Mouse (Mus musculus): Measurements from ENCODE around the gene Grk5.
"Not testable (repeated sequence)": the region's sequence is repeated elsewhere in the genome, so short reads cannot be mapped to it uniquely, and the experiment has no call there.

Grk5 gene

DNA sequence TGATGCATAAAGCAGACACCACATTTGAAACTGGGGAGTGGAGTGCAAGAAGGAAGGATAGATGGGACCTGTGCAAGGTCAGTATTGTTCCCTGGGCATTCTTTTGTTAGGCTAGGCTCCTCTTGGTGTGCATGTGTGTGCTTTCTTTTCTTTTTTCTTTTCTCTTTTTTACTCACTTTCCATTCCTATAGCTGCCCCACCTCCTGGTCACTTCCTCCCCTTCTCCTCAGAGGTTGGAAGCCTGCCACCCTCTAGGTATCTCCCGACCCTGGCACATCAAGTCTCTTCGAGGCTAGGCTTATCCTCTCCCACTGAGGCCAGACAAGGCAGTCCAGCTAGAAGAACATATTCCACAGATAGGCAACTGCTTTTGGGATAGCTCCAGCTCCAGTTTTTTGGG is 22.1 kb downstream of the Grk5 start:
- no peak for DNase-seq (ENCODE audit: low spot score)

DNA sequence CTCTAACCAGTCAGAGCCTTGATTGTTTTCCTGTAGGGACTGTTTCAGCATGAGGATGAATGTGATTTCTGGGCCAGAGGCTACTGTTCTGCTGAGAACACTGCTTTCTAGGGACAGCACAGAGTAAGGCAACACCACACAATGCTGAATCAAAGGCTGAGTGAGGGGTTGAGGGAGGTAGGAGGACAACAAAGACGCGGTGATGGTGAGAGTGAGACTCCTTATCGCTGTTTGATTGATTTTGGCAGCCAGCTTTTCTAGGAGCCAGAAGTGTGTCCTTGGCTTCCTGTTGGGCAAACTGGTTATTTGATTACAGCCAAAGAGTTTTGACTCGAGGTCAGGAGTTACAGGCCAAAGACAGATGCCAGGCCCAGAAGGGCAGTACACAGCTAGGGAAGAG is 25.7 kb downstream of the Grk5 start:
- peak; percentile 72 for DNase-seq (ENCODE audit: low spot score)

DNA sequence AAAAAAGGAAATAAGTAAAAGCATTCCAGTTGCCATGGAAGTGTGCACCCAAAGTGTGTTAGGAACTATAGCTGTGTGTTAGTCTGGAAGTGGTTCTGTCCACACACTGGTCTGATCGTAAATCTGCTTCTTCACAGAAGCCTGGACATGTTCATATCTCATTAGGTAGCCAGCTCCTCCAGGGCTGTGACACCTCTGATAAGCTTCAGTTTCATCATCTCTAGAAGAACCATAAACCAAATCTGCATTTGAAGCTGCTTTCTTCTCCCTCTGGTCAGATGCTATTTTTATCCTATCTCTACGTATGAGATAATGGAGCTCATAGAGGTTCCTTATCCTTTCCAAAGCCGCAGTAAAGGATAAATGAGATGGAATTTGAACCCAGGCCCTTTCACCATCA is 26.3 kb downstream of the Grk5 start:
- no peak for DNase-seq (ENCODE audit: low spot score)

DNA sequence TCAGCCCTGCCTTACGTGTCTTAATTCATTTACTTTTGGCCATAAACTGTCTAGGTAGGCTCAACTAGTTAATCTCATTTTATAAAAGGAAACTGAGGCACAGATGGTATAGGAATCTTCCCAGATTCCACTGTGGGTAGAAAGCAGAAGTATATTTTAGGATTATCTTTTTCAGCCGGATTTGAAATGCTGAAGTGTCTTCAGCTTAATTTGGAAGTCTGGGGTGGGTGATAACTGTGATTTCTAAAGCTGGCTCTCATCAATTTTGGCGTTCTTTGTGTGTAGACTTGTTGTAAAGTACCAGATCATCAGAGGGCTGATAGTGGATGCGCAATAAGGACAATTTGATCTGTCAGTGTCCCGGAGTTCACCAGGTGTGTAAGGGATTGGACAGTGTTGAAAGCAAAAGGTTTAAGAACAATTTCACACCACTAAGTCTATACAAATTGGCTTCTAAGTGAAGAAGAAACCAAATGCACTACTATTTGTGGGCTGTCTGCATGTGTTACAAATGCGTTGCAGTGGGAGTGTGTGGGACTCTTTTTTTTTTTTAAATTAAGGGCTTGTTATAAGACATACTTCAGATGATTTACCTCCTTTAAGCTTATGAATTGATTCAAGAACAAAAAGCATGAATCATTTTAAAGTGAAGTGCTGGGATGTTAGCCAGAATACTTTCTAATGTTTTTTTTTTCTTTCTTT is 27.5 kb downstream of the Grk5 start:
- DNase-seq (ENCODE audit: low spot score) = no peak

DNA sequence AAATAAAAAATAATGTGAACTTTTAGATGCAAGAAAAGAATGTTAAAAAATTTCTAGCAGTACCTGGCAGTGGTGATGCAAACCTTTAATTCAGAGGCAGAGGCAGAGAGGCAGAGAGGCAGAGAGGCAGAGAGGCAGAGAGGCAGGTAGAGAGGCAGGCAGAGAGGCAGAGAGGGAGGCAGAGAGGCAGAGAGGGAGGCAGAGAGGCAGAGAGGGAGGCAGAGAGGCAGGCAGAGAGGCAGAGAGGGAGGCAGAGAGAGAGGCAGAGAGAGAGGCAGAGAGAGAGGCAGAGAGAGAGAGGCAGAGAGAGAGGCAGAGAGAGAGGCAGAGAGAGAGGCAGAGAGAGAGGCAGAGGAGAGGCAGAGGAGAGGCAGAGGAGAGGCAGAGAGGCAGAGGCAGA is 35.0 kb downstream of the Grk5 start:
- not testable (repeated sequence) for DNase-seq (ENCODE audit: low spot score)

DNA sequence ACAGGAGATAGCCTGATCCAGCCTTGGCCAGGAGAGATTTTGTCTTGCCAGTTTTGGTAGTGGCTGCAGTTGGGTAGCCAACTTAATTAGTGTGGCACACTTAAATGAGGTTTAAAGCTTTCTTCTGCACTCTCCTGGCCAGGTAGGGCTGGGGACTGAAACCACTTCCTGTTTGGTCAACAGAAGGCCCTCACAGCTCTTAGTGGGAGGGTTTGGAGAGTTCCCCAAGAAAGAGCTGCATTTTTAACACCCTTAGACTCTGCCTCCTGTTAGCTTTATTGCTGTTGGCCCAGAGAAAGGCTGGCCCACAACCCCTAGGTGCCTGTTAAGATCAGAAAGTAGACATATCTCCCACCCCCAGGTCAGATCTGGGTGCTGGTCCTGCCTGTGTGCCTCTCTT is 45.5 kb downstream of the Grk5 start:
- DNase-seq (ENCODE audit: low spot score) = no peak

DNA sequence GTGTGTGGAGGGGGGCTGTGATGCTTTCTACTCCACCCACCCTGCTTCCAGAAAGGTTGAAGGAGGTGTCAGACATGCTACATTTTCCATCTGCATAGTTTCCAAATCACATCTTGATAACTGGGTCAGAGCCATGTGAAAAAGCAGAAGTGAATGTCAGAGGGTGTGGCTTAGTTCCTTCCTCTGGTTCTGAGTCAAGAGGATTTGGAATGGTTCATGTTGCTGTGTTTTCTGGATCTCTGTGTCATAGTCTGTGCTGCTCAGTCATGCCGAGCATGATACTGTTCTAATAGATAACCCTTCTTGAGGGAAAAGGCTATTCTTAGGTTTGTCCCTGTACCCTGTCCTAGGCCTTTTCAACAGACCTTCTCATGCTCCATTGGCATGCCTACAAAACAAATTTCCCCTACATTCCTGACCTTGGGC is 50.4 kb downstream of the Grk5 start:
- DNase-seq (ENCODE audit: low spot score) = peak; percentile 64

DNA sequence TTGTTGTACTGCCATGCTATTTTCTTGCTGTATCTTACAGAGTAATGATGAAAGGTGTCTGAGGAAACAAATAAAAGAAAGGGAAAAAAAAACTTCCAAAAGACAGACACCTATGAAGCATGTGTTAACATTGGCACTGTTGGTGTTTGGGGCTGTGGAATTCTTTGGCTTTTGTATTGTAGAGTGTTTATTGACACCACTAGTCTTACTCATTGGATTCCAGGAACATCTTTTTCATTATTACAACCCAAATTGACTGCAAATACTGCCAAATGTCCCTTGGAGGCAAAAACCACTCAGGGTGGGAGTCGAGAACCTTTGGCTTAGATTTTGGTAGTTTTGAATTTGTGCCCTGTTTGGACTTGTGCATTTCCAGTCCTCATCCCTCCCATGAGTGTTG is 51.3 kb downstream of the Grk5 start:
- DNase-seq (ENCODE audit: low spot score) = no peak

DNA sequence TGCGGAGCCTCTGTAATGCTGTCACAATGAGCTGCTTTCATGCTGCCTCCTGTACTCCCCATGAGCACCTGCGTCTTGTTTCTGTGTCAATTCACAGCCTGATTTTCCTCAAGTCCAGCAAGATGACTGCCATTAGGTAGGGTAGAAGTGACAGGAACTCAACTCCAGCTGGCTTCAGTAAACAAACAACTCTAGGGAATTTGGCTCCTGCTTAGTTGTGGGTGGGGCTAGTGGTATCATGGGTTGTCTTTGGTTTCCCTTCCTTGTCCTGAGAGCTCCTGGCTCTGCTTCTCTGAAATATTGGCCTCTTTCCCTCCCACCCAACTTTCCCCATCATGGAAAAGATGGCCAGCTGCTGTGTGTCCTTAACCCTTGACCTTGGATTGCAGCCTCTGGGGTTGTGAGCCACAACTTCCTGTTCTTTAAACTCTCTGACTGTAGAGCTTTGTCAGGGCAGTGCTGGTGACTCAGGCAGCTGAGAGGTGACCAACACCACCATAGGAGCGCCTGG is 56.3 kb downstream of the Grk5 start:
- peak; percentile 97 for DNase-seq (ENCODE audit: low spot score)

DNA sequence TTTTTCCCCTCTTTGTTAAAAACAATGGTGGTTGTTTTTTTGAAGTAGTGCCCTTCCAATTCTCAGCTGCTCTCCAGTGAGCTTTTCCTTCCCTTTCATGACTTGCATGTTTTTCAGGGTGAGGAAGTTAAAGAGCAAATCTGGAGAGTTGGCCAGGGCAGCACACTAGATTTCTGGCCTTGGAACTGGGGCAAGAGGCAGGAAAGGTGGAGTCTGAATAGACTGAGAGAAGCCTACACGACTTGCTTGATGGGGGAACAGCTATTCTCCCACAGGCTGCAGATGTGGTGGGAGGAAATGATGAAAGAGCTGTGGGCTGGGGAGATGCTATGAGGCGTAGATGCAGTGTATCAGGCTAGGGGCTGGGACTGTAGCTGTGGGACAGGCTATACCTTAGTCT is 57.1 kb downstream of the Grk5 start:
- peak; percentile 78 for DNase-seq (ENCODE audit: low spot score)

DNA sequence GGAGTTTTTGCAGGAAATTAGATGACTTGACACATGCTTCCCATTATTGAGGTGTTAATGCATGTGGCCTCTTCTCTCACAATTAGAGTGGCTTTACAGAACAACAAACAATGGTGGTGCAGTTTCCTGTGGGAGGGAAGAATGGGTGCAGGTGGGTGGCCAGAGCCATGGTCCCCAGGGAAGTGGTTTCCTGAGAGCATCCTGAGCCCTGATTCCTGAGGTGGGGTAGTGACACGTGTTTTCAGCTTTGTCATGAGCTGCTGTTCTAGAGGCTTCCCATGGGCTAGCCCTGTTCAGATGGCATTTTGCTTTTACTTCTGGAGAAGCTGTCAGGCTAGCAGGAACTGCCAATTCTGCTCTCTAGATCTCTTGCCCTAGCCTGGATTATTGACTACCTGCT is 59.4 kb downstream of the Grk5 start:
- no peak for DNase-seq (ENCODE audit: low spot score)

DNA sequence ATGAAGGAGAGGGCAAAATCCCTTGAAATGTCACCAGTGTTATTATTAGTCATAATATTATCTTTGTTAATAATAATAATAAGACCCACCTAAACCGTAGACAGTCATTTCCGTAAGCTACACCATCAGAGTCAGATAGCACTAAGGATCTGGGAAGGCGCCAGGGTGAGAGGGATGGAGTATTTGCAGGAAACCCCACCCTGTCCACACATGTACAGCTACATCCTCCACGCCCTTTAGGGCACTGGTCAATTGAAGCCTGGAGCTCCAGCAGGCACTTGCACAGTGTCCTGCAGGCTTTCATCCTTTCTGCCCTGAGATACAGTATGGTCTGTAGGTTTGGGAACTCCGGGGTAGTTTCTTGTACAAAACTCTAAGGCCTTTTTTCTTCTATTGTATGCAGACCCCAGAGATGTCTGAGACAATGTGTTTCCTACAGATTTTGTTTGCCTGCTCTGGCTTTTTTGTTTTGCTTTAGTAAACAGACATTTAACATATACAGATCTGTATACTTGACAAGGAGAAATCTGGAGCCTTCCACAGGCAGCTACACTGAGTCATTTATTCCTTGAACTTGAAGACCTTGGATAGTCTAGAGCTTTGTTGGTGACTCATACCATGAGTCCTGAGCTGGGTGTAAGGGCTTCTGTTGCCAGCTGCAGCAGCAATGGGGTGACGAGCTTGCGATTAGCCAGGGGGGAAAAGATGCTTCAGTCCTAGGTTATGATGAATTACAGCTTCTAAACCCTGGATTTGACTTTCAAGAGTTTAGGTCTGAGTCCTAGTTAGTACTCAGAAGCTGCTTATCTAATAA is 60.7 kb downstream of the Grk5 start:
- DNase-seq (ENCODE audit: low spot score) = peak; percentile 37

DNA sequence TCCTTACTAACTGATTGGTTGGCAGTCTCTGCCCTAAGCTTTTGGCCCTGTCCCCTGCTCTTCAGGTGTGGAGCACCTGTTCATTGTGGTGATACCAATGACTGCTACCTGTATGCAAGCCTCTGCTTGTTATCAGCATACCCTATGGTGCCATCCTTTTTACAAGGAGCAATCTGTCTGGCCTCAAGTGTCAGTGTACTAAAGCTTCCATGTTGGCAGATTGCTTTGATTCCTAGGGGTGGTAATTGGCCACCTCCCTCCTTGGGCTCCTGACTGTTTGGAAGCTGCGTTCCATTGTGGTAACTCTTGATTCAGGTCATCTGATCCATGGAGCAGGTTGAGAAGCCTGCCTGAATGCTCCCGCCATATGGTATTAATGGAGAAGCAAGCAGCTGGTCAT is 65.6 kb downstream of the Grk5 start:
- DNase-seq (ENCODE audit: low spot score) = no peak

DNA sequence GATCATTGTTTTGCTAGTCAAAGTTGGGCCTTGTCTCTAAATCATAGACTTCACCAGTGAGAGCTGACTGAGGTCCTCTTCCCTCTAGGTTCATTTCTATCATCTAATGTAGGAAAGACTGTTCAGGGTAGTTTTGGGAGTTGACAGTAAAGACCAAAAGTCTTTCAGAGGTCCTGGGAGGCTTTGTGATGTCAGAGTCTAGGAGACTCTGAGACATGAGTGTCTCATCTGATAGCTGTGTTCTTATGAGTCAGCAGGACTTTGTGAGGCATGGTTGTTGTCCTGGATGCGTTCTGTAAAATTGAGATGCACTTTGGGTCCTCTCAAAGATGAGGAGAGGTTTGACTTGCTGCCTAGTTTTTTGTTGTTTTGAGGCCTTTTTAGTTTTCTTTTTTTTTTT is 66.2 kb downstream of the Grk5 start:
- DNase-seq (ENCODE audit: low spot score) = no peak

DNA sequence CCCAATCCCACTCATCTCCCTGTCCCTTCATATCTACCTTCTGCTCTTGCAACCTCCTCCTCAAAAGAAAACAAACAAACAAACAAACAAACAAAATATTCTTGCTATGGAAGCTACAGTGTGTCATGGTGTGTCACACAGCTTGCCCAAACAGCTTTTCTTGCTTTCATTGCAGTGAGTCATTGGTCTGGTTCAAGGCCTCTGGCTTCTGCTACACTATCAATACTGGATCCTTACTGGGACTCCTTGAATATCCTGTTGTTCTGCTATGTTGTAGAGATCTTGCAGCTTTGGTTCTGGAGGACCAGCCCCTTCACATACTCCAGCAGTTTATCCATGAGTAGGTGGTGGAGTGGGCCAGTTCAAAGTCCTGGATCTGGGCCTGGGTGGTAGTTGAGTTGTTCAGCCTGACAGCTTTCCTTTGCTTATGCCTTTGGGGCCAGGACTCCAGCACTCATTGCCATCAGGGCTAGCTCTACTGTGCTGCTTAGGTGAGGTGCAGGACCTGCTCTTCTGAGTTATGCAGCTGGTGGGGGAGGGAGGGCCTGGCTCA is 66.7 kb downstream of the Grk5 start:
- no peak for DNase-seq (ENCODE audit: low spot score)

DNA sequence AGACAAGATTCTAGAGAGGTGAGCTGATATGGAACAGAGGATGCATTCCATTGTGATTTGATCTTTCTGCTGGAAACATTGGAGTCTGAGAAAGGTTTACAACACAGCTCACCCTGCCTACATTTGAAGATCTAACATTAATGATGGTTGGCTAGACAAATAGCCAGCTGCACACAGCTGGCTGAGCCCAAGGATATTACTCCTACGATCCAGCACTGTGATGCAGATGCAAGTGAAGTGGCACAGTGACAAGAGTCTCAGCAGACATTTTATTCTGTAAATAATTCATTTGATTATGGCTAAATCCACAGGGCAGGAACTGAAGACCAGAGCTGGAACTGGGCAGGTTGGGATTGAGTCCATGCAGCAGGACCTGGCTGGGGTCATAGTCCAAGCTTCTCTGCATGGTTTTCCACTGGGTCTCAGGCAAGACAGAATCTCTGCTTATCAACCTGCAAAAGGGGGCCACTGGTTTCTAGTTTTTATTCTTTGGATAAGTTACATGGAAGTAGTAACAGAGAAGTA is 70.2 kb downstream of the Grk5 start:
- DNase-seq (ENCODE audit: low spot score) = no peak

DNA sequence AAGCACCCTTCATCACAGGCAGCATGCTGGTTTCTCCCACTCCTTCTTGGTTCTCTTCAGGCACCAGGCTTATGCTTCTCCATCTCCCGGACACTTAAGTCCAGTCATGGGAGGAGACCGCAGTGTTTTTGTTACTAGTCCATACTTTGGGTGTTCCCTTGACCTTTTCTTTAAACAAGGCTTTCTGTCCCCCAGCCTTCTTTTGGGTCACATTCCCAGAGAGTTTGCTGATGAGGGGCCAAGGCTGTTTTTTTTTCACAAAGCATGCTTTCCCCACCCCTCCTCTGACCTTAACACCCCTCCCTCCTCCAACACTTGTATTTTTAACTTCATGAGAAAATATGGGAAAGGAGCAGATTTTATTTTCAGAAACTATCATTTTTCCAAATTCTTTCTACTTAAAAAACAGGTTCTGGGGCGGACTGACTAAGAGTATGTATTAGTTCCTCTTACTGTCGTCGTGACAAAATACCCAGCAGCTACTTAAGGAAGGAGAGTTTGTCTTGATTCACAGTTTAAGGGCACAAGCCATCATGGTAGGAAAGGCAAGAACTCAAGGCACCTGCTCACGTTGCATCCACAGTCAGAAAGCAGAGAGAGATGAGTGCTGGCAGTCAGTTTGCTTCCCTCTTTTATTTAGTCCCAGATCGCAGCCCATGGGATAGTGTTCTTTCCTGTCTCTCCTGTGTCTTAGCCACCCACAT is 73.0 kb downstream of the Grk5 start:
- no peak for DNase-seq (ENCODE audit: low spot score)

DNA sequence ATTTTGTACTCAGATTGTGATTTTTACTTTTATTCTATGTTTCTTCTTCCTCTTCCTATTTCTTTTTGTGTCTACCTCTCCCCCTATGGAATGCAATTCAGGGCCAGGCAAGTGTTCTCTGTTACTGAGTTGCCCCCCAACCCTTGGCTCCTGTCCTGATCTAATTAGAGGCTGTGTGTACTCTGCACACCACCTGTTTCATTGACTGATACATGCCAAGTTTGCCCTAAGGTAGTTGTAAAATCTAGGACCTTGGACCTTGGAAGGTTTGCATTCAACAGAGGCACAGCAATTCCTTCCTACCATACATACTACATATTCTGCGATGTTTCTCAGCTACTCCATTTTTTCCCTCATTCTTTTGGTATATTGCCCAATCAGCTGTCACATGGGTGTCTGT is 78.4 kb downstream of the Grk5 start:
- no peak for DNase-seq (ENCODE audit: low spot score)

DNA sequence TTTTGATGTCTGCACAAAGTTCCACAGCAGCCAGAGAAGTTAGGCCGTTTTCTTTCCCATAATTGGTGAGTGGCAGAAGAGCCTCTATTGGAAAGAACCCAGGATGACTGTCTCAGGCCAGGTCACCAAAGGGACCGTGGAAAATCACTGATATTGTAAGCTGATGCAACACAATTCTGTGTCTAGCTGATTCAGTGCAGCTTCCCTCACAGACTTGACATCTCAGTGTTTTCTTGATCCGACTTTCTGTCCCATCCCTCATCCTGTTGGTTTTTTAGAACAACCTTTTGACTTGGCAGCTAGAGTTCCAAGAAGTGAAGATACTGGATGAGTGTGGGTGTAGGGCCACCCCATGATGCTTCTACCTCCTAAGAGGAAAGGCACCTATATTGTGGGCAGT is 80.9 kb downstream of the Grk5 start:
- DNase-seq (ENCODE audit: low spot score) = no peak

DNA sequence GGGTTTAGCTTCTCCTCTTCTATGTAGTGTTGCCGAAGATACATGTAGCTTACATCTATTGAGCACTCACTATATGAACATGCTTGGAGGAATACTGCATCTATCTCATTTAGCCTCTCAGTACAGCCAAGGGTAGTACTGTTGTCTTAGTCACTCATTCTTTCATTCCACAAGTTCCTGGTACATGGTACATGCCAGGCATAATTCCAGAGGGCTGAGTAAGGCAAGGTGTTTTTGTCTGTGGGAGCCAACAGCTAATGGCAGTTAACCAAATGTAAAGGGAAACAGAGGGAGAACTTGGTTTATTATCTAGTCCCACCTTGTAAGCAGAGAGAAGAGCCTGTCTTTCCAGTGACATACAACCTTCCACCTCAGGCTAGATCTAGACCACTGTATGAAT is 82.0 kb downstream of the Grk5 start:
- DNase-seq (ENCODE audit: low spot score) = no peak

DNA sequence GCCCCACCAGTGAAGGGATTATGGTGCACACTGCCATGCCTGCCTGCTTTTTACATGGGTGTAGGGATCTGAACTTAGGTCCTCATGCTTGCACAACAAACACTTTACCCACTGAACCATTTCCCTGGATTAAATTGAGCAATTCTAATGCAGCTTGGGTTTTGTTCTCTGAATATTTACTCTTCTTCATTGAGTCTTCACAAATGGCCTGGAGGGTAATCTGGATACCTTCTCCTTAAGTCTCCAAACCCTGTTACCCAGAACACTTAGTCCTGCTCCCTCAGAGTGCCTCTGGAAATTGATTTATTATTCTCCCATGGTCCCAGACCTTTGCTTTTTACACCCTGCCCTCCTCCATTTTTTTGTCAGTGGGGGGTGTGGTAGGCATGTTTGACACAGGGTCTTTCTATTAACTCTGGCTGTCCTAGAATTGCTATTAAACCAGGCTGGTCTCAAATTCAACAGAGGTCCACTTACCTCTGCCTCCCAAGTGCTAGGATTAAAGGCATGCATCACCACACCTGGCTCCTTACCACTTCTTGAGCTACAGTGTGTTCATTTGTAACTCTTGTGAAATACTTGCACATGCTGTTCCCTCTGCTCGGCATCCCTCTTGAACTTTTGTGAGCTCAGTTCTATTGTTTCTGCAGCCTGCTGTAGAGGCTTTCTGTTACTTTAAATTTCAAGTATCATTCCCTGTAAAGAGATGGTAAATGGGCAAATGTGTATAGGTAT is 82.9 kb downstream of the Grk5 start:
- peak; percentile 40 for DNase-seq (ENCODE audit: low spot score)

DNA sequence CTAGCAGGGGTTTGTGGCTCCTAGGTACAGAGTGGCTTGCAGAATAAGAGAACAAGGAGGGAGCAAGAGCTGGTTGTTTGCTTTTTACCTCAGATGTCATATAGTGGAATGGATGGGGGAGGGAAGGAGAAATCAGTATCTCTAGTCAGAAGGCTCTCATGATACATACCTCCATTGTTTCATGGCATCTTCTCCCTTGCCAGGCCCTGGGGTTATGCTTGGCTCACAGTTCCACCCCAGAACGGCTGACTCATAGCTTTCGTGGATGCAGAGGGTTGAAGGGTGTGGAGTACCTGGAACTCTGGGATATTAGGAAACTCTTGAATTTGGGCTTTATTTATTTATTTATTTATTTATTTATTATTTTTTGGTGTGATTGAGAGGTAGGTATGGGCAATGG is 84.0 kb downstream of the Grk5 start:
- no peak for DNase-seq (ENCODE audit: low spot score)
